Mouse (Mus musculus): ENCODE measurements around the gene Prpf40b. TPM values are rescaled to one million over a fixed set of nuclear protein-coding genes. Genes with fewer than 3 reads are reported as not detected.

The Prpf40b gene
- total and polyA plus RNA-seq, 2 experiments from 2014 or later = 97.9 to 107 TPM

GRCm38 (mm10) chr15:99324151-99324550 is 29.3 kb downstream of the Prpf40b start:
- Histone ChIP-seq H3K27me3 (ENCODE audit: insufficient read depth, low read length) (no peaks in the 10 kb centered on the region), H3K9ac (replicated peaks; ENCODE audit: low read length, poor library complexity, severe bottlenecking) (no peak overlapping the region), H3K9me3 (ENCODE audit: low read length) (no peaks in the 10 kb centered on the region), H3K36me3 (ENCODE audit: insufficient read depth, low read length) (peaks cover 56% of the 10 kb centered on the region), H3K27ac (ENCODE audit: low read depth, low read length) (no peak overlapping the region), H3K4me3 (ENCODE audit: low read depth, low read length) (no peak overlapping the region), H3K4me1 (ENCODE audit: insufficient read depth, low read length) (no peaks in the 10 kb centered on the region), H3K4me2 (ENCODE audit: low read depth, low read length, poor library complexity, severe bottlenecking) (no peak overlapping the region)
- DNase-seq (ENCODE audit: low spot score) = no peak
- 83% methylated on average over 9 of the region's 9 CpGs for WGBS
- no peak for TF ChIP-seq CTCF (IDR thresholded peaks at IDR 0.05)
- no peak for ATAC-seq (ENCODE audit: low FRiP score)

GRCm38 (mm10) chr15:99325598-99325997 is 30.7 kb downstream of the Prpf40b start:
- no peak for ATAC-seq (ENCODE audit: low FRiP score)
- Histone ChIP-seq H3K4me2 (ENCODE audit: low read depth, low read length, poor library complexity, severe bottlenecking) (no peak overlapping the region), H3K4me1 (ENCODE audit: insufficient read depth, low read length) (no peaks in the 10 kb centered on the region), H3K9me3 (ENCODE audit: low read length) (no peaks in the 10 kb centered on the region), H3K36me3 (ENCODE audit: insufficient read depth, low read length) (peaks cover 46% of the 10 kb centered on the region), H3K27me3 (ENCODE audit: insufficient read depth, low read length) (no peaks in the 10 kb centered on the region), H3K9ac (replicated peaks; ENCODE audit: low read length, poor library complexity, severe bottlenecking) (no peak overlapping the region), H3K4me3 (ENCODE audit: low read depth, low read length) (no peak overlapping the region), H3K27ac (ENCODE audit: low read depth, low read length) (no peak overlapping the region)
- no peak for DNase-seq (ENCODE audit: low spot score)
- no peak for TF ChIP-seq CTCF (IDR thresholded peaks at IDR 0.05)
- WGBS = 95% methylated on average over 6 of the region's 6 CpGs

DNA sequence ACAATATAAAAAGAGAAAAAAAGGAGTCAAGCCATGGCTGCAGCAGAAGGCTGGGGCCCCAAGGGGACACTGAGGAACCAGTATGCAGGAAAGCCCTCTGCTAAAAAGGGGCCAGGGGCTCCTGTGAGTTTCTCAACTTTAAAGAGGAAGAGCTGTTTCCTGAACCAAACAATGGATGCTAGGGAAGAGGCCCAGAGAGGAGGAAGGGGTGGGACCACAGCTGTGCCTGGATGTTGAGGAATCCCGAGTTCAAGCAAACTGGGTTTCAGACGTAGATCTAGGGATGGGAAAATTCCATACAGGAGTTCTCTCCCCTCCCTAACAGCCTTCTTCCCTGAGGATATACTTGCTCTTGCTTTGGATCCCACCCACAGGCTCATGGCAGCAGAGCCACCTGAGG is 31.5 kb downstream of the Prpf40b start:
- 57% methylated on average over 2 of the region's 2 CpGs for WGBS
- Histone ChIP-seq H3K4me1 (ENCODE audit: insufficient read depth, low read length) (no peaks in the 10 kb centered on the region), H3K4me2 (ENCODE audit: low read depth, low read length, poor library complexity, severe bottlenecking) (no peak overlapping the region), H3K9me3 (ENCODE audit: low read length) (no peaks in the 10 kb centered on the region), H3K4me3 (ENCODE audit: low read depth, low read length) (no peak overlapping the region), H3K27me3 (ENCODE audit: insufficient read depth, low read length) (no peaks in the 10 kb centered on the region), H3K27ac (ENCODE audit: low read depth, low read length) (no peak overlapping the region), H3K36me3 (ENCODE audit: insufficient read depth, low read length) (peaks cover 39% of the 10 kb centered on the region), H3K9ac (replicated peaks; ENCODE audit: low read length, poor library complexity, severe bottlenecking) (no peak overlapping the region)
- no peak for ATAC-seq (ENCODE audit: low FRiP score)
- TF ChIP-seq CTCF (IDR thresholded peaks at IDR 0.05) = no peak
- no peak for DNase-seq (ENCODE audit: low spot score)

DNA sequence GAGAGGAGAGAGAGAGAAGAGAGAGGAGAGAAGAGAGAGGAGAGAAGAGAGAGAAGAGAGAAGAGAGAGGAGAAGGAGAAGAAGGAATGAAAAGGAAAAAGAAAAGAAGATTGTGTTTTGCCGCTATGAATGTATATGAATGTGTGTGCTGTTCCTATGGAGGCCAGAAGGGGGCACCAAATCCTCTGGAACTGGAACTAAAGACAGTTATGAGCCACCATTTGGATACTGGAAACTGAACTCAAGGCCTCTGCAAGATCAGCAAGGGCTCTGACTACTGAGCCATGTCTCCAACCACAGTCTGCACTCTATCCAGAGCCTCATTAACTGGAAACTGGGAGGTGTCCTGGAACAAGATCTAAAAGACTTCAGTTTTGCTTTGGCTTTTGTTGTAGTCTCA is 32.1 kb downstream of the Prpf40b start:
- DNase-seq (ENCODE audit: low spot score) (no peak), ATAC-seq (ENCODE audit: low FRiP score) (no peak)
- no peak overlapping the region for H3K27ac ChIP-seq (ENCODE audit: low read depth, low read length)
- no peak overlapping the region for H3K4me2 ChIP-seq (ENCODE audit: low read depth, low read length, poor library complexity, severe bottlenecking)
- peak; percentile 70 for TF ChIP-seq CTCF (IDR thresholded peaks at IDR 0.05)
- H3K36me3 ChIP-seq (ENCODE audit: insufficient read depth, low read length) = peaks cover 34% of the 10 kb centered on the region
- no peak overlapping the region for H3K9ac ChIP-seq (replicated peaks; ENCODE audit: low read length, poor library complexity, severe bottlenecking)
- no peaks in the 10 kb centered on the region for H3K27me3 ChIP-seq (ENCODE audit: insufficient read depth, low read length)
- no peak overlapping the region for H3K4me3 ChIP-seq (ENCODE audit: low read depth, low read length)
- no peaks in the 10 kb centered on the region for H3K9me3 ChIP-seq (ENCODE audit: low read length)
- no peaks in the 10 kb centered on the region for H3K4me1 ChIP-seq (ENCODE audit: insufficient read depth, low read length)
- WGBS = 82% methylated on average over 1 of the region's 1 CpGs

GRCm38 (mm10) chr15:99328011-99328410 is 33.1 kb downstream of the Prpf40b start:
- no peak overlapping the region for H3K4me2 ChIP-seq (ENCODE audit: low read depth, low read length, poor library complexity, severe bottlenecking)
- no peaks in the 10 kb centered on the region for H3K4me1 ChIP-seq (ENCODE audit: insufficient read depth, low read length)
- 97% methylated on average over 5 of the region's 5 CpGs for WGBS
- no peaks in the 10 kb centered on the region for H3K9me3 ChIP-seq (ENCODE audit: low read length)
- ATAC-seq (ENCODE audit: low FRiP score) (no peak), DNase-seq (ENCODE audit: low spot score) (no peak)
- no peaks in the 10 kb centered on the region for H3K27me3 ChIP-seq (ENCODE audit: insufficient read depth, low read length)
- no peak for TF ChIP-seq CTCF (IDR thresholded peaks at IDR 0.05)
- H3K4me3 ChIP-seq (ENCODE audit: low read depth, low read length) = no peak overlapping the region
- H3K9ac ChIP-seq (replicated peaks; ENCODE audit: low read length, poor library complexity, severe bottlenecking) = no peak overlapping the region
- peaks cover 29% of the 10 kb centered on the region for H3K36me3 ChIP-seq (ENCODE audit: insufficient read depth, low read length)
- no peak overlapping the region for H3K27ac ChIP-seq (ENCODE audit: low read depth, low read length)

DNA sequence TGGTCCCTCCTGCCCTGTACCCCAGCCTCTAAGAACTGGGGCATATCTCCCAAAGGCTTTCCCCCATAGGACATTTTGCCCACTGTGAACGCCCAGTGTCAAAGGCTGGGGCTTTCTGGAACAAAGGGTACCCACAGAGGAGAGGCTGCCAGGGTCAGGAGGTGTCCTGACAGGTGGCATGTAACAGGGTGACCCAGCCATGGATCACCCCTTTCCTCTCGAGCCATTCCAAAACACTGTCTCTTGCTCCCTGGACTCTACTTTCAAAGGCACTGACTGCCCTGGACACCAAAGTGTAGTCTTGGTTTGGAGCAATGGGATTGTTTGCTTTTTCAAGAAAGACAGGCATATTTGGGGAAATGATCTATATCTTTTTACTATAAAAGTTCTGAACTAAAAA is 35.4 kb downstream of the Prpf40b start:
- no peaks in the 10 kb centered on the region for H3K27me3 ChIP-seq (ENCODE audit: insufficient read depth, low read length)
- 66% methylated on average over 2 of the region's 2 CpGs for WGBS

More for the DNA sequence above, 35.4 kb downstream of the Prpf40b start:
- no peak for ATAC-seq (ENCODE audit: low FRiP score)
- no peak for TF ChIP-seq CTCF (IDR thresholded peaks at IDR 0.05)
- no peak overlapping the region for H3K4me2 ChIP-seq (ENCODE audit: low read depth, low read length, poor library complexity, severe bottlenecking)
- no peak overlapping the region for H3K27ac ChIP-seq (ENCODE audit: low read depth, low read length)
- peaks cover 17% of the 10 kb centered on the region for H3K36me3 ChIP-seq (ENCODE audit: insufficient read depth, low read length)
- no peak for DNase-seq (ENCODE audit: low spot score)
- H3K4me1 ChIP-seq (ENCODE audit: insufficient read depth, low read length) = no peaks in the 10 kb centered on the region
- H3K4me3 ChIP-seq (ENCODE audit: low read depth, low read length) = no peak overlapping the region
- H3K9me3 ChIP-seq (ENCODE audit: low read length) = no peaks in the 10 kb centered on the region
- H3K9ac ChIP-seq (replicated peaks; ENCODE audit: low read length, poor library complexity, severe bottlenecking) = no peak overlapping the region

Data from midbrain, postnatal 0 days (tissue).